Mouse (Mus musculus): ENCODE measurements at regions not wholly inside any gene's neighbourhood (a gene's known extent, or its start where the extent isn't known, plus 50 kb on each side); places are given as distances from the start of the nearest gene placed in this dataset.
A peak's percentile ranks its signal among the peaks of the same experiment; 100 is the strongest.
"Not testable (repeated sequence)": the region's sequence is repeated elsewhere in the genome, so short reads cannot be mapped to it uniquely, and the experiment has no call there.

- ATAC-seq (replicated peaks; ENCODE audit: poor library complexity, severe bottlenecking): no peak
Observed at GRCm38 (mm10) chr3:40267514-40267913, 263.6 kb upstream of the Intu start.

- no peak for ATAC-seq (replicated peaks; ENCODE audit: poor library complexity, severe bottlenecking)
Observed at GRCm38 (mm10) chr3:40282926-40283325, 248.2 kb upstream of the Intu start.

- ATAC-seq (replicated peaks; ENCODE audit: poor library complexity, severe bottlenecking): no peak
Observed at GRCm38 (mm10) chr3:40286959-40287710, 244.0 kb upstream of the Intu start.

GRCm38 (mm10) chr3:40297120-40297519, 234.0 kb upstream of the Intu start:
- no peak for ATAC-seq (replicated peaks; ENCODE audit: poor library complexity, severe bottlenecking)

GRCm38 (mm10) chr3:40320319-40320718, 210.8 kb upstream of the Intu start:
- ATAC-seq (replicated peaks; ENCODE audit: poor library complexity, severe bottlenecking): no peak

GRCm38 (mm10) chr3:40325872-40326803, 204.9 kb upstream of the Intu start:
- ATAC-seq (replicated peaks; ENCODE audit: poor library complexity, severe bottlenecking): no peak

GRCm38 (mm10) chr3:40339492-40340030, 191.5 kb upstream of the Intu start:
- no peak for ATAC-seq (replicated peaks; ENCODE audit: poor library complexity, severe bottlenecking)

GRCm38 (mm10) chr3:40355103-40355502, 176.0 kb upstream of the Intu start:
- no peak for ATAC-seq (replicated peaks; ENCODE audit: poor library complexity, severe bottlenecking)

GRCm38 (mm10) chr3:40368421-40368820, 162.7 kb upstream of the Intu start:
- ATAC-seq (replicated peaks; ENCODE audit: poor library complexity, severe bottlenecking): no peak

GRCm38 (mm10) chr3:40371411-40371810, 159.7 kb upstream of the Intu start:
- no peak for ATAC-seq (replicated peaks; ENCODE audit: poor library complexity, severe bottlenecking)

GRCm38 (mm10) chr3:40376220-40376619, 154.9 kb upstream of the Intu start:
- ATAC-seq (replicated peaks; ENCODE audit: poor library complexity, severe bottlenecking): not testable (repeated sequence)

GRCm38 (mm10) chr3:40377416-40377815, 153.7 kb upstream of the Intu start:
- ATAC-seq (replicated peaks; ENCODE audit: poor library complexity, severe bottlenecking): no peak

- ATAC-seq (replicated peaks; ENCODE audit: poor library complexity, severe bottlenecking): no peak
Observed at GRCm38 (mm10) chr3:40379063-40379462, 152.0 kb upstream of the Intu start.

- ATAC-seq (replicated peaks; ENCODE audit: poor library complexity, severe bottlenecking): peak; percentile 88
Observed at GRCm38 (mm10) chr3:40391631-40392030, 139.5 kb upstream of the Intu start.

- ATAC-seq (replicated peaks; ENCODE audit: poor library complexity, severe bottlenecking): no peak
Observed at GRCm38 (mm10) chr3:40398184-40398583, 132.9 kb upstream of the Intu start.

GRCm38 (mm10) chr3:40403402-40403801, 127.7 kb upstream of the Intu start:
- no peak for ATAC-seq (replicated peaks; ENCODE audit: poor library complexity, severe bottlenecking)

GRCm38 (mm10) chr3:40405095-40405948, 125.8 kb upstream of the Intu start:
- ATAC-seq (replicated peaks; ENCODE audit: poor library complexity, severe bottlenecking): no peak

- ATAC-seq (replicated peaks; ENCODE audit: poor library complexity, severe bottlenecking): no peak
Observed at GRCm38 (mm10) chr3:40405949-40406236, 125.2 kb upstream of the Intu start.

GRCm38 (mm10) chr3:40408921-40409488, 122.1 kb upstream of the Intu start:
- no peak for ATAC-seq (replicated peaks; ENCODE audit: poor library complexity, severe bottlenecking)

- ATAC-seq (replicated peaks; ENCODE audit: poor library complexity, severe bottlenecking): no peak
Observed at GRCm38 (mm10) chr3:40410749-40411310, 120.3 kb upstream of the Intu start.

Measured in granulocyte monocyte progenitor cell, adult 5-6 weeks (primary cell).